Mouse (Mus musculus): ENCODE results near the gene Rae1. TPM values are rescaled to one million over a fixed set of nuclear protein-coding genes. Genes with fewer than 3 reads are reported as not detected.

Rae1 gene
- 106 and 110 TPM in 2 replicates for polyA plus RNA-seq (2015; fragmentation: Nextera tagmentation; extraction: Ambion mirVana)

DNA sequence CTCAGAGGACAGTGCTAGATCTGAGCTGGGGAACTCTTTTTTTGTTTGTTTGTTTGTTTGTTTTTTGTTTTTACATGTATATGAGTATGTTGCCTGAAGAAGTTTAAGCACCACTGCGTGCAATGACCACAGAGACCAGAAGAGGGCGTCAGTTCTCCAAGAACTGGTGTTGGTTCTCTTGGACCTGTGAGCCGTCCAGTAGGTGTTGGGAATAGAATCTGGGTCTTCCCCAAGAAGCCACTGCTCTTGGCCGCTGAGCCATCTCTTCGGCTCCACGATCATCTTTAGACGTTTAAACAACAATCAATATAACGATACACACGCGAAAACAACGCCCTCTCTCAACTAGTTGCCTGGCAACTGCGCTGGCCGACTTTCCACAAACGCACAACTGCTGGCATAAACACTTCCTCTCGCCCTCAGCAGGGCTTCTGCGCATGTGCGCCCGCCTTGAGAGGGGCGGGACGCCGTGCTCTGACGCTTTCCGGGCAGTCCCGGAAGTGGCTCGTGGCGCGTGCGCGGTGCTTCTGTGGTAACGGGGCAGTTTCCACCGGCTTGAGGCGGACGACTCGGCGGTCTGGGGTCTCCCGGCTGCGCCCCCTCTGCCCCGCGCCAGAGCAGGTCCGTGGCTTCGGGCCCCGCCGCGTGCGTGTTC, at the start of gene Rae1:
Rae1 (plus strand) TSS at position 488 of the 655 bp plus-strand sequence.
- no peaks in the 10 kb centered on the region for H3K27me3 ChIP-seq
- H3K9ac ChIP-seq: peak within 1 kb of the TSS; percentile 94
- no peaks in the 10 kb centered on the region for H3K9me3 ChIP-seq
- WGBS: under 1% methylated on average over 45 of the region's 45 CpGs
- H3K4me2 ChIP-seq: peak within 1 kb of the TSS; percentile 93
- H3K4me3 ChIP-seq: peak within 1 kb of the TSS; percentile 97
- H3K4me1 ChIP-seq (replicated peaks): peaks cover 23% of the 10 kb centered on the region
- H3K27ac ChIP-seq (replicated peaks): peak within 1 kb of the TSS; percentile 92
- H3K36me3 ChIP-seq: peaks cover 23% of the 10 kb centered on the region
- peak; percentile 96 for ATAC-seq (ENCODE audit: low read depth)

- Histone ChIP-seq H3K27ac (replicated peaks) (0 out of 2 replicates have a peak overlapping the region, but pooled peaks have one; percentile 19), H3K4me3 (no peak overlapping the region), H3K9ac (no peak overlapping the region), H3K4me1 (replicated peaks) (peaks cover 15% of the 10 kb centered on the region), H3K9me3 (no peaks in the 10 kb centered on the region), H3K27me3 (peaks cover 9% of the 10 kb centered on the region), H3K4me2 (no peak overlapping the region), H3K36me3 (no peaks in the 10 kb centered on the region)
- 67% methylated on average over 9 of the region's 9 CpGs for WGBS
- no peak for ATAC-seq (ENCODE audit: low read depth)
These were observed 49.7 kb upstream of the Rae1 start for GRCm38 (mm10) chr2:172950119-172950676.

GRCm38 (mm10) chr2:172950722-172951121, 49.2 kb upstream of the Rae1 start:
- Histone ChIP-seq H3K4me3 (no peak overlapping the region), H3K4me2 (no peak overlapping the region), H3K36me3 (no peaks in the 10 kb centered on the region), H3K9ac (no peak overlapping the region), H3K27ac (replicated peaks) (no peak overlapping the region), H3K27me3 (peaks cover 4% of the 10 kb centered on the region; the same call in 1 of the 2 replicates), H3K9me3 (no peaks in the 10 kb centered on the region), H3K4me1 (replicated peaks) (peaks cover 15% of the 10 kb centered on the region)
- ATAC-seq (ENCODE audit: low read depth): no peak
- WGBS: 45% methylated on average over 11 of the region's 11 CpGs

DNA sequence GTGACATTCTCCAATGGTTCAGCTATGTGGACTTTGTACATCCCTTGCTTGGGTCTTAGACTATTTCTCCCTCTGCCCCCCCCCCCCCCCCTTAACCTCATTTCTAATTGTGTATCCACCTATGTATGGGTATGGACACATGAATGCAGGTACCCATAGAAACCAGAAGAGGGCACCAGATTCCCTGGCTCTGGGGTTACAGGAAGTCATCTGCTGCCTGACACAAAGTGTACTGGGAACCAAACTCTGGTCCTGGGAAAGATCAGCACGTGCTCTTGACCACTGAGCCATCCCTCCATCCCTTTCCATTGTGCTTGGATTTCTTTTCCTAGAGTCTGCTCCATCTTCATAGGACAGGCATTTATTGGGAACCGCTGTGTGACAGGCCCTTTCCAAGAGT, 47.9 kb upstream of the Rae1 start:
- Histone ChIP-seq H3K27me3 (no peaks in the 10 kb centered on the region), H3K4me1 (replicated peaks) (peaks cover 15% of the 10 kb centered on the region), H3K9me3 (peaks cover 7% of the 10 kb centered on the region), H3K36me3 (no peaks in the 10 kb centered on the region), H3K4me3 (no peak overlapping the region), H3K9ac (no peak overlapping the region), H3K27ac (replicated peaks) (no peak overlapping the region), H3K4me2 (no peak overlapping the region)
- WGBS: 88% methylated on average over 2 of the region's 2 CpGs
- no peak for ATAC-seq (ENCODE audit: low read depth)

- Histone ChIP-seq H3K4me1 (replicated peaks) (peaks cover 13% of the 10 kb centered on the region), H3K36me3 (no peaks in the 10 kb centered on the region), H3K27me3 (no peaks in the 10 kb centered on the region), H3K9me3 (peaks cover 8% of the 10 kb centered on the region), H3K4me3 (no peak overlapping the region), H3K4me2 (no peak overlapping the region), H3K9ac (peak overlapping the region; percentile 38; the same call in 1 of the 2 replicates), H3K27ac (replicated peaks) (no peak overlapping the region)
- WGBS: 7% methylated on average over 5 of the region's 5 CpGs
- ATAC-seq (ENCODE audit: low read depth): peak; percentile 52; the same call in 1 of the 2 replicates
These were observed 41.3 kb upstream of the Rae1 start for GRCm38 (mm10) chr2:172958579-172958978.

DNA sequence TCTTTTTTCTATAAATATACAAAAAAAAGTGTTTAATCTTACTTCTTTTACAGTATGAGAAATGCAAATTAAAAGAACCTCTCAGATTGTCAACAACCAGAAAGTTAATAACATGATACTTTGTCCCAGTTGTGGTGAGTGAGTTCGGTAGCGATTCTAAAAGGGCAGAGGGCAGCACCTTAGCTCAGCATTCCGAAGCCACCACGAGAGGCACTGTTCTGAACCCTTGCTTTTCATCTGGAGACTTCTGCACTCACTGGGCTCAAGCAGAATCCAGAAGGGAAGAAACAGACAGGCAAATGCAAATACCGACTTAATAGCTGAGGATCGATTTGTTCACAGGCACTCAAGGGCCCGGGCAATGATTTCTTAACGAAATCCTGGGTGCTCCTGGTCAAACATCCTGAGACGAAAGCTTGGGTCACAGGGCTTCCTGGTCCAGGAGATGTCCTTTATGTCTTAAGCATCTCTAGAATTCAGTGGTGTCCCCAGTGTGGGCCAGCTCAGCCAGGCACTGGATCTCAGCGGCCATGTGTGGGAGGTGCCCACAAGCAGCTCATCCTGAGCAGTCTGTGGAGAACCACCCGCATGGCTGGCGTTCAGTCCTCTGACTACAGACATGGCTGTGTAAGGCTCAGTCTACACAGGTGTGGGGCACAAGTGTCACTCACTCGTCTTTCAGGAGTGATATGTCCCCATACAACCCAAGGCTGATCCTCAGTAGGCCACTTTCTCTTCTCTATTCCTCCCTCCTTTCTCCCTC, 40.7 kb upstream of the Rae1 start:
- no peak overlapping the region for H3K4me3 ChIP-seq
- no peak overlapping the region for H3K27ac ChIP-seq (replicated peaks)
- no peaks in the 10 kb centered on the region for H3K36me3 ChIP-seq
- 51% methylated on average over 13 of the region's 13 CpGs for WGBS
- H3K9ac ChIP-seq: no peak overlapping the region
- H3K9me3 ChIP-seq: peaks cover 8% of the 10 kb centered on the region
- no peaks in the 10 kb centered on the region for H3K27me3 ChIP-seq
- H3K4me2 ChIP-seq: no peak overlapping the region
- H3K4me1 ChIP-seq (replicated peaks): peaks cover 13% of the 10 kb centered on the region
- no peak for ATAC-seq (ENCODE audit: low read depth)

GRCm38 (mm10) chr2:172960350-172960749, 39.6 kb upstream of the Rae1 start:
- no peaks in the 10 kb centered on the region for H3K27me3 ChIP-seq
- no peak overlapping the region for H3K4me2 ChIP-seq
- no peak for ATAC-seq (ENCODE audit: low read depth)
- 90% methylated on average over 3 of the region's 3 CpGs for WGBS
- H3K36me3 ChIP-seq: no peaks in the 10 kb centered on the region
- no peak overlapping the region for H3K4me3 ChIP-seq
- no peak overlapping the region for H3K27ac ChIP-seq (replicated peaks)
- H3K9ac ChIP-seq: no peak overlapping the region
- H3K9me3 ChIP-seq: peaks cover 8% of the 10 kb centered on the region
- peaks cover 13% of the 10 kb centered on the region for H3K4me1 ChIP-seq (replicated peaks)

GRCm38 (mm10) chr2:172961211-172961610, 38.7 kb upstream of the Rae1 start:
- Histone ChIP-seq H3K4me2 (no peak overlapping the region), H3K36me3 (no peaks in the 10 kb centered on the region), H3K4me3 (no peak overlapping the region), H3K27me3 (no peaks in the 10 kb centered on the region), H3K4me1 (replicated peaks) (peaks cover 13% of the 10 kb centered on the region), H3K9ac (no peak overlapping the region), H3K9me3 (peaks cover 8% of the 10 kb centered on the region), H3K27ac (replicated peaks) (no peak overlapping the region)
- WGBS: 63% methylated on average over 6 of the region's 6 CpGs
- no peak for ATAC-seq (ENCODE audit: low read depth)

DNA sequence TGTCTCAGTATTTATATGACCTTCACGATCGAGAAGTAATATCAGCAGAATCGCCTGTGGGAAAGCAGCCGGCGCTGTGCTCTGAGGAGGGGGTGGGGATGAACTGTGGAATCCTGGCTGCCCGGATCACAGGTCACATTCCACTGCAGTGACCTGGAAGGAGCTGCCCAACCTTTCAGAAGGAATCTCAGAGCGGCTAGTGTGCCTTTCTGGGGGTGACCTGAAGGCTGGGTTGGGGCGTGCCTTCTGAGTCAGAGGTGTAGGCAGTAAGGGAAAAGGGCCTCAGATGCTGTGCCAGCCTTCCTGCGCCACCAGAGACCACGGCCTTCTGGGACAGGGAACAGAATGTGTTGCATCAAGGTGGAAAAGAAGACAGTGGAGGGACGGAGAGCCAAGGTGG, 34.7 kb upstream of the Rae1 start:
- no peaks in the 10 kb centered on the region for H3K27me3 ChIP-seq
- no peak for ATAC-seq (ENCODE audit: low read depth)

GRCm38 (mm10) chr2:172966480-172966879, 33.4 kb upstream of the Rae1 start:
- no peak overlapping the region for H3K9ac ChIP-seq
- WGBS: 77% methylated on average over 5 of the region's 5 CpGs
- ATAC-seq (ENCODE audit: low read depth): no peak
- H3K4me1 ChIP-seq (replicated peaks): no peaks in the 10 kb centered on the region
- no peaks in the 10 kb centered on the region for H3K27me3 ChIP-seq
- H3K4me2 ChIP-seq: no peak overlapping the region
- no peaks in the 10 kb centered on the region for H3K36me3 ChIP-seq
- H3K9me3 ChIP-seq: no peaks in the 10 kb centered on the region
- no peak overlapping the region for H3K27ac ChIP-seq (replicated peaks)
- H3K4me3 ChIP-seq: no peak overlapping the region

More for the DNA sequence above, 34.7 kb upstream of the Rae1 start:
- Histone ChIP-seq H3K36me3 (no peaks in the 10 kb centered on the region), H3K27ac (replicated peaks) (no peak overlapping the region), H3K9me3 (no peaks in the 10 kb centered on the region; the same call in 1 of the 2 replicates), H3K4me2 (no peak overlapping the region), H3K4me1 (replicated peaks) (no peaks in the 10 kb centered on the region), H3K9ac (no peak overlapping the region), H3K4me3 (no peak overlapping the region)
- 59% methylated on average over 11 of the region's 11 CpGs for WGBS

DNA sequence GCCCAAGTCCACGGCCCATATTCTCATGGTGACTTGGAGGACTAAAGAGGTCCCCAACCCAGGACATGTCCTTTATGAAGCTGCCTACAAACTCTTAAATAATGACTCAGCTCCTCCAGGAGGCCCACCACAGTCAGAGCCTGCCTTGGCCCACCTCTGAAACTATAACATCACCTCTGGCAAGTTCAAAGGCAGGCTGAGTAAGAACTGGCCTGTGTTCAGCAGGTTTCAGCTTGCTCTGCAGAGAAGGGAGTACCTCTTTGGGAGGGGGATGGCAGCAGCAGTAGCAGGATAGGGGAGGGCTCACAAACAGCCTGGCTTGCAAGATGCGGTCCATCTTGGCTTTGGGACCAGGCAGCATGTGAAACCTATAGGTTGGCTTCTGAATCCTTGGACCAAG, 28.1 kb upstream of the Rae1 start:
- H3K36me3 ChIP-seq: no peaks in the 10 kb centered on the region
- H3K27me3 ChIP-seq: no peaks in the 10 kb centered on the region
- H3K9ac ChIP-seq: no peak overlapping the region
- no peak overlapping the region for H3K4me3 ChIP-seq
- no peak for ATAC-seq (ENCODE audit: low read depth)
- no peak overlapping the region for H3K4me2 ChIP-seq
- H3K27ac ChIP-seq (replicated peaks): no peak overlapping the region
- H3K4me1 ChIP-seq (replicated peaks): peaks cover 8% of the 10 kb centered on the region
- WGBS: 93% methylated on average over 2 of the region's 2 CpGs
- H3K9me3 ChIP-seq: no peaks in the 10 kb centered on the region

DNA sequence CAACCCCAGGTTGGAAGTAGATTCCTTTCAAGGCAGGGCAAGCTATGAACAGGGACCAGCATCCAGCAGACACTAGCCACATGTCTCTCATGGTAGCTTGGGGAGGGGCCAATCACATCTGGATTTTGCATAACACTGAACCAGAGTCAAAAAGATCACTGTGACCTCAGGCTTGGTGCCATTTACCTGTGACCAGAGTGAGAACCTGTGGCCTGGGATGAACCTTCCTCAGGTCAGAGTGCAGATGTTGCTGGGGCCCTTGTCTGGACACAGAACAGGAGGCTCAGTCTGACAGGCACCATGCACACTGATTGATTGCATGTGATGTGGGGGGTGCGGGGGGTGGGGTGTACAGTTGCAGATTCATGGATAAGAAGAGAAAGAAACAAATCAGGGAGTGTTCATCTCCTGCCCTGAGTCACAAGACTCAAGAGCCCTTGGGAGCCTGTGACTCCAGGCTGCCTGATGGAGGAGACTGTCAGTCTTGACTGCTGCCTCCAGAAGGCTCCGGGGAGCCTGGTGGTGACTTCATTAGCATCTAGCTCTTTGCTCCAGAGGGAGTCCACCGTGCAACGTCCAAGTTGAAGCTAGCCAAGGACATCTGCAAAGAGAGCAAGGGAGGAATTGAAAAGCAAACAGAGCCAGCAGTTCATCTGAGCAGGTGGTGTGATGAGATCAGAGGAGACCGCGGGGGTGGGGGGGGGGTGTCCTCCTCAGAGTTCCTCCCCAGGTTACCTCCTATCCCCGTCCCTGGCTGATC, 25.9 kb upstream of the Rae1 start:
- 30% methylated on average over 7 of the region's 7 CpGs for WGBS
- no peak overlapping the region for H3K9ac ChIP-seq
- no peak overlapping the region for H3K27ac ChIP-seq (replicated peaks)
- no peak overlapping the region for H3K4me3 ChIP-seq
- H3K9me3 ChIP-seq: no peaks in the 10 kb centered on the region
- H3K36me3 ChIP-seq: no peaks in the 10 kb centered on the region
- ATAC-seq (ENCODE audit: low read depth): no peak
- H3K4me1 ChIP-seq (replicated peaks): peaks cover 22% of the 10 kb centered on the region
- H3K27me3 ChIP-seq: no peaks in the 10 kb centered on the region
- H3K4me2 ChIP-seq: no peak overlapping the region
